Mouse (Mus musculus): ENCODE data around the gene Leng8. TPM values are rescaled to one million over a fixed set of nuclear protein-coding genes. Genes with fewer than 3 reads are reported as not detected.

Leng8 gene
- total and polyA plus RNA-seq, 3 experiments, result 40.8 to 154 (median 132) TPM

- no peaks in the 10 kb centered on the region for H3K36me3 ChIP-seq (replicated peaks)
- no peak for ATAC-seq (ENCODE audit: extremely low read depth, insufficient number of reproducible peaks, low FRiP score, poor library complexity, severe bottlenecking)
- no peak for DNase-seq (ENCODE audit: low spot score)
- H3K9me3 ChIP-seq (replicated peaks), result no peaks in the 10 kb centered on the region
- TF ChIP-seq CTCF (IDR thresholded peaks at IDR 0.05; ENCODE audit: low read depth, low read length) (no peak), TAL1 (conservative IDR thresholded peaks at IDR 0.05; ENCODE audit: low read depth, low read length) (no peak), POLR2AphosphoS5 (IDR thresholded peaks at IDR 0.05; ENCODE audit: insufficient replicate concordance, low read depth, low read length) (no peak), GATA1 (IDR thresholded peaks at IDR 0.05; ENCODE audit: borderline replicate concordance, low read length) (no peak), GATA2 (IDR thresholded peaks at IDR 0.05; ENCODE audit: borderline replicate concordance, low read depth, low read length) (no peak)
- H3K4me1 ChIP-seq (ENCODE audit: insufficient read depth, low read depth, low read length), result no peaks in the 10 kb centered on the region
- no peak overlapping the region for H3K4me3 ChIP-seq (ENCODE audit: low read depth, low read length)
- peaks cover 5% of the 10 kb centered on the region for H3K27me3 ChIP-seq (ENCODE audit: insufficient read depth, low read length)
These were observed 38.0 kb upstream of the Leng8 start for GRCm38 (mm10) chr7:4098832-4099231.

- Histone ChIP-seq H3K36me3 (replicated peaks) (no peaks in the 10 kb centered on the region), H3K9me3 (replicated peaks) (no peaks in the 10 kb centered on the region), H3K4me3 (ENCODE audit: low read depth, low read length) (no peak overlapping the region), H3K27me3 (ENCODE audit: insufficient read depth, low read length) (peaks cover 3% of the 10 kb centered on the region), H3K4me1 (ENCODE audit: insufficient read depth, low read depth, low read length) (no peaks in the 10 kb centered on the region)
- DNase-seq (ENCODE audit: low spot score), result no peak
- ATAC-seq (ENCODE audit: extremely low read depth, insufficient number of reproducible peaks, low FRiP score, poor library complexity, severe bottlenecking), result no peak
- TF ChIP-seq GATA1 (IDR thresholded peaks at IDR 0.05; ENCODE audit: borderline replicate concordance, low read length) (no peak), TAL1 (conservative IDR thresholded peaks at IDR 0.05; ENCODE audit: low read depth, low read length) (no peak)
These were observed 35.7 kb upstream of the Leng8 start for GRCm38 (mm10) chr7:4101144-4101543.

GRCm38 (mm10) chr7:4103411-4103810, 33.4 kb upstream of the Leng8 start:
- Histone ChIP-seq H3K36me3 (replicated peaks) (no peaks in the 10 kb centered on the region), H3K27me3 (ENCODE audit: insufficient read depth, low read length) (peaks cover 3% of the 10 kb centered on the region), H3K4me3 (ENCODE audit: low read depth, low read length) (no peak overlapping the region), H3K4me1 (ENCODE audit: insufficient read depth, low read depth, low read length) (no peaks in the 10 kb centered on the region), H3K9me3 (replicated peaks) (no peaks in the 10 kb centered on the region)
- TF ChIP-seq CTCF (IDR thresholded peaks at IDR 0.05; ENCODE audit: low read depth, low read length) (peak; percentile 59; the same call in 1 of the 2 replicates), POLR2AphosphoS5 (IDR thresholded peaks at IDR 0.05; ENCODE audit: insufficient replicate concordance, low read depth, low read length) (no peak)
- DNase-seq (ENCODE audit: low spot score), result no peak
- no peak for ATAC-seq (ENCODE audit: extremely low read depth, insufficient number of reproducible peaks, low FRiP score, poor library complexity, severe bottlenecking)

- no peak for DNase-seq (ENCODE audit: low spot score)
- Histone ChIP-seq H3K4me1 (ENCODE audit: insufficient read depth, low read depth, low read length) (no peaks in the 10 kb centered on the region), H3K27me3 (ENCODE audit: insufficient read depth, low read length) (no peaks in the 10 kb centered on the region), H3K9me3 (replicated peaks) (no peaks in the 10 kb centered on the region), H3K36me3 (replicated peaks) (no peaks in the 10 kb centered on the region), H3K4me3 (ENCODE audit: low read depth, low read length) (no peak overlapping the region)
- no peak for TF ChIP-seq GATA1 (IDR thresholded peaks at IDR 0.05; ENCODE audit: borderline replicate concordance, low read length)
- no peak for TF ChIP-seq POLR2AphosphoS5 (IDR thresholded peaks at IDR 0.05; ENCODE audit: insufficient replicate concordance, low read depth, low read length)
- TF ChIP-seq GATA2 (IDR thresholded peaks at IDR 0.05; ENCODE audit: borderline replicate concordance, low read depth, low read length), result no peak
- TF ChIP-seq TAL1 (conservative IDR thresholded peaks at IDR 0.05; ENCODE audit: low read depth, low read length), result no peak
- no peak for TF ChIP-seq CTCF (IDR thresholded peaks at IDR 0.05; ENCODE audit: low read depth, low read length)
- no peak for ATAC-seq (ENCODE audit: extremely low read depth, insufficient number of reproducible peaks, low FRiP score, poor library complexity, severe bottlenecking)
These were observed 25.1 kb upstream of the Leng8 start for GRCm38 (mm10) chr7:4111766-4112165.

DNA sequence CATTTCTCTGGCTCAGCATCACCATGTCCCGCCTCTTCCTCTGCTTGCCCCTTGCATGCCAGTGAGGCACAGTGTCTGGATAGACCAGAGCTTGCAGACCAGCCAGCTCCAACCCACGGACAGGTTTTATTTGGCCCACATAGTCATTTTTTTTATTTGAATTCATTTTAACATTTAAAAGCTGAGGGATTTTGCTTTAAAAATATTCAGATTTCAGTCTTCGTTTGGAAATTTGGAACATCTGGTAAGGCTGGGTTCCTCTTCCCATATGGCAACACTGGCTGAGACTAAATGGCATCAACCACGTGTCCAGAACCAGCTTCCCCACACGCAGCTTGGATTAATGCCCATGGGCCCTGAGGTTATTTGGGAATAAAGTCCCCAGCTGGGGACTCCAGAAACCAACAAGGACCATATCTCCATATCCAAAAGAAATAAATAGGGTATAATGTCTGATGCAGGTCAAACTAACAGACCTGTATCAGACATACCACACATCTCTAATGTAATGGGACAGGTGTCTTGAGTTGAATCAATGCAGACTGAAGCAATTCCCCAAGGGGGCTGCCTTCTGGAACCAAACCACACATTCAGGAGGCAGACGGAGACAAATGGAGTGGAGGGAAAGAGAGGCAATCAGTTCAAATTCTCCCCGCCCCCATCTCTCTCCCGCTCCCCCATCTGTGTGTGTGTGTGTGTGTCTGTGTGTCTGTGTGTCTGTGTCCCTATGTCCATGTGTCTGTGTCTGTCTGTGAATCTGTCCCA, 19.6 kb upstream of the Leng8 start:
- 0 out of 2 replicates have a peak, but pooled peaks cover 2% of the 10 kb centered on the region for H3K4me1 ChIP-seq (ENCODE audit: insufficient read depth, low read depth, low read length)
- H3K4me3 ChIP-seq (ENCODE audit: low read depth, low read length), result no peak overlapping the region
- ATAC-seq (ENCODE audit: extremely low read depth, insufficient number of reproducible peaks, low FRiP score, poor library complexity, severe bottlenecking) (no peak), DNase-seq (ENCODE audit: low spot score) (no peak)
- TF ChIP-seq GATA1 (IDR thresholded peaks at IDR 0.05; ENCODE audit: borderline replicate concordance, low read length), result no peak
- no peak for TF ChIP-seq TAL1 (conservative IDR thresholded peaks at IDR 0.05; ENCODE audit: low read depth, low read length)
- no peak for TF ChIP-seq CTCF (IDR thresholded peaks at IDR 0.05; ENCODE audit: low read depth, low read length)
- TF ChIP-seq POLR2AphosphoS5 (IDR thresholded peaks at IDR 0.05; ENCODE audit: insufficient replicate concordance, low read depth, low read length), result no peak
- no peak for TF ChIP-seq GATA2 (IDR thresholded peaks at IDR 0.05; ENCODE audit: borderline replicate concordance, low read depth, low read length)
- H3K9me3 ChIP-seq (replicated peaks), result no peaks in the 10 kb centered on the region
- peaks cover 26% of the 10 kb centered on the region for H3K27me3 ChIP-seq (ENCODE audit: insufficient read depth, low read length)
- no peaks in the 10 kb centered on the region for H3K36me3 ChIP-seq (replicated peaks)

- ATAC-seq (ENCODE audit: extremely low read depth, insufficient number of reproducible peaks, low FRiP score, poor library complexity, severe bottlenecking) (no peak), DNase-seq (ENCODE audit: low spot score) (no peak)
- H3K36me3 ChIP-seq (replicated peaks), result no peaks in the 10 kb centered on the region
- H3K27me3 ChIP-seq (ENCODE audit: insufficient read depth, low read length), result peaks cover 29% of the 10 kb centered on the region
- H3K4me3 ChIP-seq (ENCODE audit: low read depth, low read length), result no peak within 1 kb of the TSS
- H3K9me3 ChIP-seq (replicated peaks), result no peaks in the 10 kb centered on the region
- peaks cover 4% of the 10 kb centered on the region; the same call in 1 of the 2 replicates for H3K4me1 ChIP-seq (ENCODE audit: insufficient read depth, low read depth, low read length)
- no peak for TF ChIP-seq GATA2 (IDR thresholded peaks at IDR 0.05; ENCODE audit: borderline replicate concordance, low read depth, low read length)
- no peak for TF ChIP-seq GATA1 (IDR thresholded peaks at IDR 0.05; ENCODE audit: borderline replicate concordance, low read length)
- TF ChIP-seq CTCF (IDR thresholded peaks at IDR 0.05; ENCODE audit: low read depth, low read length), result peak; percentile 61
These were observed 17.4 kb upstream of the Leng8 start, which contains the start of gene Ttyh1 for GRCm38 (mm10) chr7:4119344-4119902. Gene Ttyh1 (plus strand): TSS chr7:4119408.
